Mouse (Mus musculus): ENCODE measurements around the gene Pacs2. TPM values are rescaled to one million over a fixed set of nuclear protein-coding genes. Genes with fewer than 3 reads are reported as not detected.

The Pacs2 gene
- total RNA-seq, 2 experiments from 2014 or later = 14.5 to 18.3 TPM

DNA sequence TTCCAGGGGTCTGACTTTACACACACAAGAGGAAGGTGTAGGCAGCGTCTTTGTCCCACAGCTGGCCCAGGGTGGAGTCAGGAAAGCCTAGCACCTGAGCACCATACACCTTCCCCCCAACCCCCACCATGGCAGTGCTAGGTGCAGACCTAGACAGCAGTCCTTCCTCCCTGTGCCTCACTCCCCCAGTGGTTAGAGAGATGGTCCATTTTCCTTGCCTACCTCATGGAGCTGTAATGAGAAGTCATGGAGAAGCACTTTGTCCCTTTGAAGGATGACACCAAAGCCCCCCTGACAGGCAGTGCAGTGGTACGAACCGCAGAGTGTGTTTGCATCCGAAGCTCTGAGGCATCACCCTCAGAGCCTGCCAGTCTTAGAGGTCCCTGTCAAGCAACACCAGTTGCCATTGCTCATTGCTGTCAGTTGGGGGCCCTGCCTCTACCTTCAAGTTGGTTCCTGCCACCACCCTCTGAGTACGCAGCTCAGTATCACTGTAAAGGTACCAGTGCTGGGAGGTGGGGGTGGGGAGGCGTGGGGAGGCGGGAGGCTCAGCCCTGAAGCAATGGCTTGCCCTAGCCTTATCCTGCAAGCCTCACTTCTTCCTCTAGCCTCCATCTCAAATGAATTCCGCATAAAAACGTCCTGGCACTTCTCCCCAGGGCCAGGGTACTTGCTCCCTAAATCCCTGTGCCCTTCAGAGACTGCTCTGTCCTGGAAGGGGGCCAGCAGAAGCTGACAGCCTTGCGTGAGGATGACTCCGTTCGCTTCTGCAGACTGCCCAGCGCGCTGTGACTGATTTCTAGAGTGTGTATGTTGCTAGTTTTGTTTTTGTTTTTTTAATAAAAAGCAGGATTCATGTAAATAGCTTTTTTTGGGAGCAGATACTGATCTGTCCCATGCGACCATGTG is 59.4 kb downstream of the Pacs2 start:
- no peak for ATAC-seq (replicated peaks; ENCODE audit: low FRiP score, poor library complexity, severe bottlenecking)

DNA sequence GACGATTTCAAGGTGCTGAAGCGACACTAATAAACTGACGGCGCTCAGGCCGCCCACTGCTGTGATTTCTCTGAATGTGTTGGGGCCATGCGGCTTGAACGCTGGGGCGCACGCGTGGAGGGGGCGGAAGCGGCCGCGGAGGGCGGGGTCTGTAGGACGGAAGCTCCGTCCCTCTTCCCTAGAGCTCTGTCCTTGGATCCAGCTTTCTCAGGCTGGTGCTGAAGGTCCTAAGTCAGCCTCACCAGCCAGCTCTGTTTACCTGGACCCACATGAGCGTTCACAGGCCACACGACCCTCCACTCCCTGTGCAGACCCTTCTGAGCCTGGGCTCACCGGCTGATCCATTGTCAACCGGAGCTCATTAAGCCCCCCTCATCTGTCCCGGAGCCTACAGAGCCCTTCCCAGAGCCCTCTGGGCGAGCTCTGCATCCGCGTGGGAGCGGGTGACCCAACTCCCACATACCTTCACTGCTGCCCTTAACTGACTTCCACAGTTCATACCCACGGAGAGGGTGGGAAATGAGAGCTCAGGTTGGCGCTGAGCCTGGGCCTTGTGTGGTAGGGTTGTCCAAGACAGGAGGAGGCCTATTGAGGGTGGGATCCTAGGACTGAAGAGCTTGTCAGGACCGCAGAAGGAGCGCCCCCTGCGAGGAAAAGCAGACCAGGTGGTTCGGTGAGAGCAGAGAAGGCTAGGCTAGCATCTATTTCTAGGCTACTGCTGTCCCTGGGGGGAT is 60.2 kb downstream of the Pacs2 start, which contains the start of gene Tex22:
Gene Tex22 (plus strand): TSS at position 174 of the 734 bp plus-strand sequence.
- peak; percentile 60 for ATAC-seq (replicated peaks; ENCODE audit: low FRiP score, poor library complexity, severe bottlenecking)

DNA sequence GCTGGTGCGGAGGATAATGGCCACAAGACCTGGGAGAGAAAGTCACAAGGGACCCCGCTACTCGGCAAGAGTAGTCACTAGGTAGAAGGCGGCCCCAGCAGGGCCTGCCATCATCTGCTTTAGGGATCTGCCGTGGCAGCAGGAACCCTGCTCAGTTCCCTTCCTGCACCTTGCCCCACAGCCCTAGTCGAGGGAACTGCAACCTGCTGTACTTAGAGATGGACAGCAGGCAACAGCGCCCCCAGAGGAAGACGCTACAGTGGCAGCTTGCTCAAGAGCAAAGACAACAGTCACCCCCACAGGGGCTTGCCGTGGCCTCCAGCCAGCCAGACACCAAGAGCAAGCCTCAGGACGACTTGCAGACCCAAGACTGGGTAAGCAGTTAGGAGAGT is 60.8 kb downstream of the Pacs2 start:
- ATAC-seq (replicated peaks; ENCODE audit: low FRiP score, poor library complexity, severe bottlenecking) = peak; percentile 87

DNA sequence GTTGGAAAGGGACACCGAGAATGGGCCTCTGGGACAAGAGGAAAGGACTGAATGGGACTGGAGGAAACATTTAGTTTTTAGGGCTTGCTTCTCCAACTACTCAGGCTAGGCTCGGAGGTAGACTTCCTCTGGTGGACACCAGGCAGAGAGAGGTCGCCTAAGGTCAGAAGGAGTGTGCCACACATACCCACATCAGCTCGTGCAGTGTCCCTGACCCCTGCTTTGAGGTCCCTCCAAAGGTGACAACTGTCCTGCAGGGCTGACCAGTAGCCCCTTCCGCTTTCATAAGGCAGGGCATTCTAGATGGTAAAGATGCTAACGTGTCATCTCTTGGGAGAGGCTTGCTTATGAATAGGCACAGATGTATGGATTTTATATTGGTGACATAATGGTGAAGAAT is 61.2 kb downstream of the Pacs2 start:
- no peak for ATAC-seq (replicated peaks; ENCODE audit: low FRiP score, poor library complexity, severe bottlenecking)

DNA sequence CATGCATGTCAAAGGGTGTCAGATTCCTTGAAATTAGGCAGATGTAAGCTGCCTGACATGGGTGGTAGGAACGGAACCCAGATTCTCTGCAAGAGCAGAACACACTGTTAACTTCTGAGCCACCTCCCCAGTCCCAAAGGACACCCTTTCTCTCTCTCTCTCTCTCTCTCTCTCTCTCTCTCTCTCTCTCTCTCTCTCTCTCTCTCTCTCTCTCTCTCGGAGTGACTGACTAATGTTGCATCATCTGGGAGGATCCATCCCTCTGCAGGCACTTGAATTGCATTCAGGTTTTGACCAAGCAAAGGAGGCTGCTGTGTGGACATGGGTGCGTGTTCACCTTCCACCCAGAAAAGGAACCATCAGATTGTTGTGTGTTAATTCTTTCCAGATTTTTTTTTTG is 73.0 kb downstream of the Pacs2 start:
- no peak for ATAC-seq (replicated peaks; ENCODE audit: low FRiP score, poor library complexity, severe bottlenecking)

DNA sequence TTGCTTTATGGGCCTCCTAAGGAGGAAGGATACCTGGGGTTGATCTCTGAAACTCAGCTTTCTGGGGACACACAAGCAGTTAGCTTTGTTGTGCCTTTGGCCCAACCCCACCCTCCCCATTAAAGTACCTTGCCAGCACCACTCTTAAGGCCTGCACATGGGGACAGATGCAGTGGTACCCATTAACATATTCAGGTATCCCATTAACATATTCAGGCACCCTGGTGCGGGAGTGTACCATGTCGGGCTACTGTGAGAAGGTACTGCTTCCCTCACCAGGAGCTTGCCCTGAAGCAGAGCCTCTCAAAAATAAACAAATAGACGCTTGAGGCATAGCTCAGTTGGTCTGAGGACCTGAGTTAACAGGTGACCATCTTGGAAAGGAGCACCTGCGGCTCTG is 73.7 kb downstream of the Pacs2 start:
- ATAC-seq (replicated peaks; ENCODE audit: low FRiP score, poor library complexity, severe bottlenecking) = no peak

DNA sequence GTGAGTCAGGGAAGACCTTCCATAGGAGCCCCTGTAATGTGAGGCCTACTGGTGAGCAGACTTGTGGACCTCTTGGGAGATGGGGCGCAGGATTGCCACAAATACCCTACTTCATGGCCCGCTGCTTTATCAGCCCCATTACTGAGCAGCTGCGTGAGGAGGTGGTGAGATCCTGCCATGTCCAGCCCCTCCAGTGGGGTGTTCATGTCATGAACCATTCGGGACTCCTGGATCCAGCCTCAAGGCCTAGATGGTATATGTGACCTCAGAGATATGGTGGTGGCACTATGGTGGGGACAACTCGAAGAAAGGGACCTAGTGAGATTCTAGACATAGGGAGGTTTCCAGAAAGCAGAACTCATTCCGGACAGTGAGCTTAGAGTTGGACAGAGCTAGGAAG is 74.8 kb downstream of the Pacs2 start:
- no peak for ATAC-seq (replicated peaks; ENCODE audit: low FRiP score, poor library complexity, severe bottlenecking)

DNA sequence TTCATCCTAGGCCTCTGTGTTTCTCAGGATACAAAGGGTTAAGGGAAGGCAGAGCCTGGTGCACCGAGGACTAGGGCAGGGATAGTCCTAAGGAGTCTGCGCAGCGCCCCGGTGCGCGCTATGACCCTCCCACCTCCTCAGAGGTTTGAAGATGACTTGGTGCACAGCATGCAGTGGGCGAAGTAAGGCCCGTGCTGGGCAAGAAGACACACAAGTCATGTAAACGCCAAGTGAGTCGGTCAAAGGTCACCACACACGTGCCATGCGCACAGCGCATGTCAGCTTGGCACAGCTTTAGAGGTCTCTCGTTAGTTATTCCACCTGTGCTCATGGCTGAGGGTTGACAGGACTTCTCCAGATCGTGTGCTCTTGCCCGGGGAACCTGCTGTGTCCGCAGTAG is 75.7 kb downstream of the Pacs2 start:
- ATAC-seq (replicated peaks; ENCODE audit: low FRiP score, poor library complexity, severe bottlenecking) = 0 out of 2 replicates have a peak, but pooled peaks have one; percentile 14

DNA sequence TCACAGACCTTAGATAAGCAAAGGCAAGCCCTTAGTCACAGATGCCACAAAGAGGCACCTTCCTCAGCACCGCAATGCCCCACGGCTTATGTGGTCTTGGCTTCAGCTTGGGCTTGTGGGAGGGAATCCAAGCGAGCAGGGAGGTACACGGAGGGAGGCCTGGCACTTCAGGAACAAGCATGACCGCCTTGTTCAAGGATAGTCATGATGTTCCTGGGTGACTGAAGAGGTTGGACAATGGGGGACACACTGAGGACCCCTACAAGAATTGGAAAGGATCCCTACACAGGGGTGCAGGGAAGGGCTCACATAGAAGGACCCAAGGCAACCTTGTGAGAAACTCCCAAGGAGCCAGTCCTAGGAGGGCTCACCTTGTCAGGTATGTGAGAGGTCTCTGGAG is 82.7 kb downstream of the Pacs2 start:
- ATAC-seq (replicated peaks; ENCODE audit: low FRiP score, poor library complexity, severe bottlenecking) = no peak

DNA sequence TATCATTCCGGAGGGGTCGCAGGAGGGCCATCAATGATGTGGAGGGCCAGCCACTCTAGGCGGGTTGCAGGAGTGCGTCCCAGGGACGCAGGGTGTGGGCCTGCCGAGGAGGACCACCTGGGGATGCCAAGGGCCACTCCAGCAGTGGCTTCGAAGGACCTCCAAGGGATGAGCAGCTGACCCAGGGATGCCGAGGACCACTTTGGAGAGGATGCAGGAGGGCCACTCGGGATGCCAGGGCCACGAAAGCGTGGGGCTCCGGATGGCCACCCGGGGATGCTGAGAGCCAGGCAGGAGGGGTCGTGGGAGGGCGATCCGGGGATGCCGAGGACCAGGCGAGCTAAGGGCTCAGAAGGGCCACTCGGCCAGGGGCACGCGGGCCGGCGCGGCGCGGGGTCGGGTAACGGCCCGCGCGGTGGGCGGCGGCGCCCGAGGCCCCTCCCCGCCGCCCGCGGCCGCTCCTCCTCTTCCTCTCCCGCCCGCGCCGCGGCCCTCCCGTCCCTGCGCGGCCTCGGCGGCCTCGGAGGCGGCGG is 83.5 kb downstream of the Pacs2 start, which contains the start of gene Mta1:
Gene Mta1 (plus strand): TSS at position 530 of the 533 bp plus-strand sequence.
- no peak for ATAC-seq (replicated peaks; ENCODE audit: low FRiP score, poor library complexity, severe bottlenecking)

DNA sequence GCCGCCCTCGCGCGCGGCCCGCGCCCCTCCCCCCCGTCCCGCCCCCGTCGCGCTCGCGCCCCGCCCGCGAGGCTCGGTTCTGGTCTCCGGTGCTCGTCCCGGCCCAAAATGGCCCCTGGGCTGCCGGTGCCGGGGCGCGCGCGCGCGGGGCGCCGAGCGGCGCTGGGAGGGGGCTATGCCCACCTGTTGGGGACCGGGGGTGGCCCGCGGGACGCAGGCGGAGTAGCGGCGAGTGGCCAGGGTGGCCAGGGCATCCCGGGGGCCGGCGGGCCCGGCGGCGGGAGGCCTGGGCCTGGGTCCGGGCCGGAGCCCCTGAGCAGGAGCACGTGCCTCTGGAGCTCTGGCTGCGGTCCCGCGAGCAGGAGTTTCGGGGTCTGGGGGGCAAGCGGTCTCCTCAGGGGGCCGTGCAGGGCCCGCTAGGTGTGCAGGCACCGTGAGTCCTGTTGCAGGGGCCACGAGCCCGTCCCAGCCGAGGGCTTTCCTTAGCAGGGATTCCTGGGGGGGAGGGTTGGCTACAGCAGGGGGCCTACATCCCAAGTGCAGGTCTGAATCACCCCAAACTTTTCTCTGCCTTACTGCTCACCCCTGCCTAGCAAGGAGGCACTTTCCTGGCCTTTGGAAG is 84.3 kb downstream of the Pacs2 start:
- ATAC-seq (replicated peaks; ENCODE audit: low FRiP score, poor library complexity, severe bottlenecking) = no peak

DNA sequence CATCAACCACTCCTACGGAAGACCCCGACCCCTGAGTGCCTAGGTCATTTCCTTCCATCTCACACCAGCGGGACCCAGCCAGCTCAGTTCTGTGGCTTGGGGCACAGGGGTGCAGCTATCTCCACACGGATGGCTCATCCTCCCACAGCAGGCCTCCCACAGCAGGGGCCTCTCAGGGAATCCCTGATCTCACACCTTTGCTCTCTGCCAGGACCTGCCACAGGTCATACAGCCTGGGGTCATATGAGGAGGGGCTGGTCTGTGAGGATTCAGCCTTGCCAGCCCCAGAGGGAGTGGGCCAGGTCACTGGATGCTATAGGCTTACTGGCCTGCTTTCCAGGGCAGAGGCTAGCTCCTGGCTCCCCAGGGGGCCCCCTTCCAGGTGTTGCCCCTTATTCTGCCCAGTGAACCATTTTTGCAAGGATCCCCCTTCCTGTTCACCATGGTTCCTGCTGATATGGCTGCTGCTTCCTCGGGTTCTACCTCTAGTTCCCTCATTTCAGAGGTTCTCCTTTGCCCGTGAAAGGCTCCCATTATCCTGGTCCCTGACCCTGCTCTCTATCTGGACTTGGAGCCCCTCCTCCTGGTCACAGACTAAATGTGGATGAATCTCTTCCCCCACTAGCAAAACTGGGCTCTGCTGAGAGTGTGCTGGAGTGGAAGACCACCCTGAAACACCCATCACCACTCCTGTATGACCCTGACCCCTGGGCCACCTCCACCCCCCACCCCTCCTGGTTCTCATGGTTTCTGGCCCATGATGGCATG is 85.3 kb downstream of the Pacs2 start:
- no peak for ATAC-seq (replicated peaks; ENCODE audit: low FRiP score, poor library complexity, severe bottlenecking)

DNA sequence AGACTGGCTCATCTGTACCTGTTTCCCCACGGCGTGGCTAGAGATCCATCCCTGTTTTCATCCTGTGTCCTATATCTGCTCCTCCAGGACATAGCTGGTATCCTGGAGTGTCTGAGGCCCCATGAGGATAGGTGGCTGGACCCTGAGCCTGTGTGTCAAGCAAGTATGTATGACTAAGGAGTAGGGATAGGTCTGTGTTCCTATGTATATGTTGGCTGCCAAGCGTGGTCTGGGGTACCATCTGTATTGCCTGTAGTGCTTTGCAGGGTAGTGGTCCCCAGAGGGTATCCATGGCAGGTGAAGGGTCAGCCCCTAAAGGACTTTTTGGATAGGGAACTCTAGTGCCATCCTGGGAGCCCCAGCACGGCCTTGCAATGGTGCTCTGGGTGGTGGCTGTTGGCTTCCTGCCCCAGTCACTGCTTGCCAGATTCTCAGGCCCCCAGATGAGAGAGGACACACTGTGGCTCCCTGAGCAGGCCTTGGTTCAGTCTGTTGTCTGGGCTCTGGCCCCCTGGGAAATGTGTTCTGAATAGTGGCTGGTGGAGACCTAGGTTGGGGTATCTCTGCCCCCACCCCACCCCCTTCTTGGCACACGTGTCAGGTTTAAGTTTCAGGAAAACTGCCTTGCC is 86.3 kb downstream of the Pacs2 start:
- ATAC-seq (replicated peaks; ENCODE audit: low FRiP score, poor library complexity, severe bottlenecking) = no peak

DNA sequence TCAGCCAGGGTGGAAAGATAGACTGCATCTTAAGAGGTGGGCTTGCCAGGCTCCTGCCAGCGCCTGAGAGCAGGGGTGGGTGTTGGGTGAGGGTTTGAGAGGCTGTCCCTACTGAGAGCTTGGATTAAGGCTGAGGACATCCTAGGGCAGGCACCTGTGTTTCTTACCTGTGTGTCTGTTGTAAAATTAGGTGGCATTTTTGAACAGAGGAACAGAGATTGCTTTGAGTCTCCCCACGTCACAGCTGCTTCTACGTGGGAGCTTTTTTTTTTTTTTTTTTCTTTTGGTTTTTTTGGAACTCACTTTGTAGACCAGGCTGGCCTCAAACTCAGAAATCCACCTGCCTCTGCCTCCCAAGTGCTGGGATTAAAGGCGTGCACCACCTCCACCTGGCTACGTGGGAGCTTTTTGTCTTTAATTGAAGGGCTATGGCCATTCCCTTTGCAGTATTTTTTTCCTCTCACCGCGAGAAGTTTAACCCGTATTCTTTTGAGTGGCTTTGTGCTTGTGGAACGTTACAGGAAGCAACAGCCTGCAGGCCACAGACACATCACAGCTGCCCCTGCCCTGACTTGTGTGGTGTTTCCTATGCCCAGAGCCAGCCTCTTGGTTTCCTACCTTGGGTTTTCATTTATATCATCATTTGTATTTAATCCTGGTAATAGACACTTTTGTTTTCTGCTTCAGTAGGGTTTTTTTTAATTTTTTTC is 87.1 kb downstream of the Pacs2 start:
- ATAC-seq (replicated peaks; ENCODE audit: low FRiP score, poor library complexity, severe bottlenecking) = no peak

DNA sequence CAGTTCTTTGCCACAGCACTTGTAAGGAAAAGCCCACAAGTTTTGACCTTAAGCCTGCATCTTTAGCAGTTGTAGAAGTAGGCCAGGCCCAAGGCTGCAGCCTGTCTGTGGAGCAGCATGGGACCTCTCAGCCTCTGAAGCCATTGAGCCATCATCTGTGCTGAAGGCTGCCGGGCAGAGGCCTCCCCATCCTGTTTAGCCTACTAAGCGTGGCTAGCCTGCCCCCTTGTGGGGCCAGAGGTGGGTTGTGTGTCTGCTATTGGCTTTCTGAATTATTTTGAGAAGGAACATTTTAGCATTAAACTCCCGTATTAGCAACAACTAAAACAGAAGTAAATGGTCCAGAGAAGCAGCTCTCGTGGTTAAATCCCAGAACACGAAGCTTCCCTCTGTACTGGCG is 88.2 kb downstream of the Pacs2 start:
- ATAC-seq (replicated peaks; ENCODE audit: low FRiP score, poor library complexity, severe bottlenecking) = 0 out of 2 replicates have a peak, but pooled peaks have one; percentile 44

DNA sequence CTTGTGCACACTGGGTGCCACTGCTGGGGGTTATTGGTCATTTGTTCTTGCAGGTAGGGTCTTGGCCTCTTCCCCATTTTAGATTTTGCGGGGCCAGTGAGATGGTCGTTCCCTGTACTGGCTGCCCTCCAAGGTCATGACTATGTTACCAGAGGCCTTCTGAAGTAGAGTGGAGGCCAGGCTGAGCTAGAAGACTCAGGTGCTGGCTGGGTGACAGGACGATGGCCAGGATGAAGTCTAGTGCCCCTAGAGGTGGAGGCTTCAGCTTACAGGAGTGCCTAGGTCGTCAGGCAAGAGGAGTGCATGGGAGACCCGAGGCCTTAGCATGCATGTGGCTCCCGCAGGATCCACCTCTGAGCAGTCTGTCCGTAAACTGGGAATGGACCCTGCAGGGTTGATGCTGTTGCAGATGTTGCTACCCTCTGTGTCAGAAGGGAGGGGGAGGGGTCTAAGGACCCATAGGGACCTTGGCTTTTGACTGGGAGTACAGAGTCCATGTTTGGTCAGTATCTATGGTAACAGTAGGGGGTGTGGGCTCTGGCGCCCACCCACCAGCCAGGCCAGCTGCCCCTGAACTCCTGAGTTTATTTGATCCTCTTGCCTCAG is 89.6 kb downstream of the Pacs2 start:
- peak; percentile 34; the same call in 1 of the 2 replicates for ATAC-seq (replicated peaks; ENCODE audit: low FRiP score, poor library complexity, severe bottlenecking)

DNA sequence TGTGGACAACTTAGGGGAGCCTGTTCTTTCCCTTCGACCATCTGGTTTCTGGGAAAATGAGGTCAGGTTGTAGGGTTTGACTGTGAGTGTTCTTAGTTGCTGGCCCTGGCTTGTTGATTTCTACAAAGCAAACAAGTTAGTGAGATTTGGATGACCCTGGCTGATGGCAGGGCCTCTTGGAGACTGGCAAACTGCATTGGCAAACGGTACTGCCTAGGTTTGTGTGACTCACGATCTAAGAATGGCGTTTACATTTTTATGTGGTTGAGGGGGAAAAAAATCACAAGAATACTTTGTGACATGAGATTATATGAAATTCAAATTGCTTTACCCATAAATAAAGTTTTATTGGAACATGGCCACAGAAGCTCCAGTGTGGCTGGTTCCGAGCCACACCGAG is 92.1 kb downstream of the Pacs2 start:
- no peak for ATAC-seq (replicated peaks; ENCODE audit: low FRiP score, poor library complexity, severe bottlenecking)
